Mouse (Mus musculus): Measurements from ENCODE around the gene Nol8. TPM values are rescaled to one million over a fixed set of nuclear protein-coding genes. Genes with fewer than 3 reads are reported as not detected.

Gene Nol8
- polyA plus RNA-seq, 1 experiment = 3.5 TPM

DNA sequence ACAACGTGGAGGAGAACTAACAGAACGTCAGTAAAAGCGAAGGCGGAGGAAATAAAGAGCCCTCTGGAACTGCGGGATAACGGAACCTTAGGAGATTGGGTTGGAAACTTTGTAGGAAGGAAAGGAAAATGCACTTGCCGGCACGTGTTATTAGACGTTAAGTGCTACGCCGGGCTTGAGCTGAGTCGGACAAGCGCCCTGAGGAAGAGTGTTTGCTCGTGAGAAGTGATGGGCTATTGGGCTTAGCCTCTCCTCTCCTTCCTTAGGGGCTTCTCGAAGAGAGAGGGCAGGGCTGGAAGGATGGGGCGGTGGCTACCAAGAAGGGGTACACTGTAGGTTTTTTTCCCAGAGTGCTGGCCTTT is 283 bp downstream of the Nol8 start:
- Histone ChIP-seq H3K79me3 (ENCODE audit: low read depth) (peaks cover 21% of the 10 kb centered on the region), H3K79me2 (ENCODE audit: control insufficient read depth, insufficient read depth) (peaks cover 40% of the 10 kb centered on the region), H3ac (ENCODE audit: control insufficient read depth, insufficient read length, low read depth) (peak overlapping the region; percentile 80), H3K4me3 (ENCODE audit: insufficient read depth, poor library complexity, severe bottlenecking) (peak overlapping the region; percentile 77), H3K36me3 (ENCODE audit: control insufficient read depth, insufficient read depth) (peaks cover 28% of the 10 kb centered on the region), H3K27me3 (ENCODE audit: control insufficient read depth, insufficient read depth, insufficient read length) (no peaks in the 10 kb centered on the region)
- TF ChIP-seq USF1 (IDR thresholded peaks at IDR 0.05; ENCODE audit: low read depth) (peak; percentile 76), FOSL1 (IDR thresholded peaks at IDR 0.05; ENCODE audit: insufficient read depth, low read length, poor library complexity, severe bottlenecking) (no peak), CEBPB (IDR thresholded peaks at IDR 0.05; ENCODE audit: low read depth) (no peak), MYOD1 (IDR thresholded peaks at IDR 0.05; ENCODE audit: control insufficient read depth, insufficient read length, low read depth) (no peak), MYOG (IDR thresholded peaks at IDR 0.05; ENCODE audit: control insufficient read depth, extremely low read depth, insufficient read length) (no peak), CTCF (IDR thresholded peaks at IDR 0.05; ENCODE audit: control insufficient read depth, insufficient read depth, insufficient read length) (no peak), MAX (IDR thresholded peaks at IDR 0.05) (peak; percentile 94)

- Histone ChIP-seq H3K4me3 (ENCODE audit: insufficient read depth, poor library complexity, severe bottlenecking) (no peak overlapping the region), H3K36me3 (ENCODE audit: control insufficient read depth, insufficient read depth) (peaks cover 64% of the 10 kb centered on the region), H3ac (ENCODE audit: control insufficient read depth, insufficient read length, low read depth) (no peak overlapping the region), H3K79me2 (ENCODE audit: control insufficient read depth, insufficient read depth) (peaks cover 11% of the 10 kb centered on the region), H3K27me3 (ENCODE audit: control insufficient read depth, insufficient read depth, insufficient read length) (no peaks in the 10 kb centered on the region), H3K79me3 (ENCODE audit: low read depth) (peaks cover 9% of the 10 kb centered on the region)
- TF ChIP-seq MYOG (IDR thresholded peaks at IDR 0.05; ENCODE audit: control insufficient read depth, extremely low read depth, insufficient read length) = no peak
- TF ChIP-seq CTCF (IDR thresholded peaks at IDR 0.05; ENCODE audit: control insufficient read depth, insufficient read depth, insufficient read length) = no peak
- no peak for TF ChIP-seq USF1 (IDR thresholded peaks at IDR 0.05; ENCODE audit: low read depth)
- TF ChIP-seq MAX (IDR thresholded peaks at IDR 0.05) = no peak
- no peak for TF ChIP-seq CEBPB (IDR thresholded peaks at IDR 0.05; ENCODE audit: low read depth)
- TF ChIP-seq FOSL1 (IDR thresholded peaks at IDR 0.05; ENCODE audit: insufficient read depth, low read length, poor library complexity, severe bottlenecking) = no peak
These were observed 24.9 kb downstream of the Nol8 start for GRCm38 (mm10) chr13:49677793-49678192.

DNA sequence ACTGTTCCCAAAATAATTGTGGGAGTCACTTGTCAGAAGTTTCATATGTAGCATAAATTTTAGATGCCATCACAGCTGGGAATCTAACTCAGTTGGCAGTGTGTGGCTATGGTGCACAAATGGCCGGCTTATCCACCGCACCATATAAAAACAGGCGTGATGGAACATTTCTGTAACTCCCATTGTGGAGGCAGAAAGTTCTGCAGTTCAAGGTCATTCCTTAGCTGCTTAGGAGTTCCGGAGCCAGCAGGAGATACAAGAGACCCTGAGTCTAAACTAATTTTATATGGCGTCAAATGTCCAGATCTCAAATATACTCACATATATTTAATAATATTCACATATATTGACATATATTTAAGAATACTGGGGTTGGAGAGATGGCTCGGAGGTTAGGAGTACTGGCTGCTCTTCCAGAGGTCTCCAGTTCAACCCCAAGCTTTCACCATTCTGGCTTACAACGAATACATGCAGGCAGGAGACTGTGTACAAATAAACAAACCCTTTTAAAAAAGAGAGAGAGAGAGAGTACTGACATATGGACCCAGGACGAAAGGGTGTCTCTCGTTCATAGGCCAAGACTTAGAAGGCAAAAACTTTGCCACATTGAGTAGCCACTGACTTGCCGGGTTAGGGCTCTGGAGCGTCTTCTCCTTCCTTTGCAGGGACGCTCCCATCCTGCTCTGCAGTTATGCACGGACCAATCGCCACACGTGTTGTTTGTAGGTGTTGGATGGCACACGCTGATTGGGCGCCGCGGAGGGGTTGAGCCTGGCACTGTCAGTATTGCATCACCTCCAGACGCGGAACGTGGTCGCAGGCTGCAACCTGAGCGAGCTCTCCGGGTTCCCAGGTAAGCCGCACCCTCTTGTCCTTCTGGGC is 28.7 kb downstream of the Nol8 start, which contains the start of gene Iars:
Iars (plus strand) TSS at position 750 of the 882 bp plus-strand sequence.
- Histone ChIP-seq H3K79me3 (ENCODE audit: low read depth) (peaks cover 46% of the 10 kb centered on the region), H3ac (ENCODE audit: control insufficient read depth, insufficient read length, low read depth) (peak within 1 kb of the TSS; percentile 72), H3K27me3 (ENCODE audit: control insufficient read depth, insufficient read depth, insufficient read length) (no peaks in the 10 kb centered on the region), H3K4me3 (ENCODE audit: insufficient read depth, poor library complexity, severe bottlenecking) (peak within 1 kb of the TSS; percentile 89), H3K79me2 (ENCODE audit: control insufficient read depth, insufficient read depth) (peaks cover 49% of the 10 kb centered on the region), H3K36me3 (ENCODE audit: control insufficient read depth, insufficient read depth) (peaks cover 38% of the 10 kb centered on the region)
- TF ChIP-seq CEBPB (IDR thresholded peaks at IDR 0.05; ENCODE audit: low read depth) (peak; percentile 95), MYOD1 (IDR thresholded peaks at IDR 0.05; ENCODE audit: control insufficient read depth, insufficient read length, low read depth) (no peak), MAX (IDR thresholded peaks at IDR 0.05) (peak; percentile 94)

DNA sequence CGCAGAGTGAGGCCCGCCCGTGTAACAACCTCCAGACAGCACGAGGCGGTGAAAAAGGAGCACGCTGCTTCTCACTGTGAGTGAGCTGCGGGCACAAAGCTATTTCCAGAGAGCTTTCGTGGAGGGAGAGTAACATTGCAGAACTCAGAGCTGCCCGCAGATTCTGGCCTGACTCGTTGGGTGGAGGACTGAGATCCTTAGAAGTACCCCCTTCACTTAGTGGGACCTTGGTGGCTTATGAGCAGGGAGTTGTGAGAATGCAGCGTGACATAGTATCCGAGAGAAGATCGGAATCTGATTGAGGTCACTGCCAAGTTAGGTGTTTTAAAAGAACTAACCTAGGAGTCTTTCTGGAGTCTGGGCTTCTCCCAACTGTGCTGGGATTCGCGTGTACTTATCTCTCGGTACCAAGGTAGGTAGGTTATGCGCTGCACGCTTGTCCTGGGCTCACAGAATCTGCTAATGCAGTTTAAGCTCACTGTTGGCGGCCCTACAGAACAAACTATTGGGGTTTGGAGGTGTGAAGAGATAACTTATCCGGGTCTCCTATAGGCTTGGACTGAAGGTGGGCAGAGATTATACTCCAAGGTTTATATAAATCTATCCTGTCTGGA is 29.5 kb downstream of the Nol8 start:
- TF ChIP-seq MAX (IDR thresholded peaks at IDR 0.05) = no peak
- TF ChIP-seq USF1 (IDR thresholded peaks at IDR 0.05; ENCODE audit: low read depth) = no peak
- no peak for TF ChIP-seq CEBPB (IDR thresholded peaks at IDR 0.05; ENCODE audit: low read depth)
- TF ChIP-seq CTCF (IDR thresholded peaks at IDR 0.05; ENCODE audit: control insufficient read depth, insufficient read depth, insufficient read length) = no peak
- TF ChIP-seq FOSL1 (IDR thresholded peaks at IDR 0.05; ENCODE audit: insufficient read depth, low read length, poor library complexity, severe bottlenecking) = no peak
- no peak for TF ChIP-seq MYOD1 (IDR thresholded peaks at IDR 0.05; ENCODE audit: control insufficient read depth, insufficient read length, low read depth)
- no peak for TF ChIP-seq MYOG (IDR thresholded peaks at IDR 0.05; ENCODE audit: control insufficient read depth, extremely low read depth, insufficient read length)
- Histone ChIP-seq H3ac (ENCODE audit: control insufficient read depth, insufficient read length, low read depth) (peak overlapping the region; percentile 72), H3K36me3 (ENCODE audit: control insufficient read depth, insufficient read depth) (peaks cover 38% of the 10 kb centered on the region), H3K4me3 (ENCODE audit: insufficient read depth, poor library complexity, severe bottlenecking) (peak overlapping the region; percentile 89), H3K27me3 (ENCODE audit: control insufficient read depth, insufficient read depth, insufficient read length) (no peaks in the 10 kb centered on the region), H3K79me2 (ENCODE audit: control insufficient read depth, insufficient read depth) (peaks cover 56% of the 10 kb centered on the region), H3K79me3 (ENCODE audit: low read depth) (peaks cover 53% of the 10 kb centered on the region)

DNA sequence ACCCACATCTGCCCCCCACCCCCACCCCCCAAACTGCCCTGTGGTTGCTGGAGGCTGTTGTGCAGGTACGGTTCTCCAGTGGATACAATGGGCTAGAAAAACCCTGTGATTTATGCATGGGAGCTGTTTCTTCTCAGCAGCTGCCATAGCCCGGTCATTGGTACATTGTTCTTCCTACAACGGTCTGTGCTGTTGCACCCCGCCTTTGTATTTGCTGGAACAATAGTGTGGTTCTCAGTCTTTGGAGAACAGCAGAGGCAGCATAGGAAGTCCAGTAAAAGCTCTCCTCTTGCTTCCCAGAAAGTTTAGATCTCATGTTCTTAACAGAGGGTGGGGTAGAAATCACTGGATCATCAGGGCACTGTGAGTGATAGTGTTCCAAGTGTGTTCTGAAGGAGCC is 31.4 kb downstream of the Nol8 start:
- no peak overlapping the region for H3K4me3 ChIP-seq (ENCODE audit: insufficient read depth, poor library complexity, severe bottlenecking)
- TF ChIP-seq MYOG (IDR thresholded peaks at IDR 0.05; ENCODE audit: control insufficient read depth, extremely low read depth, insufficient read length) (no peak), MAX (IDR thresholded peaks at IDR 0.05) (no peak), CTCF (IDR thresholded peaks at IDR 0.05; ENCODE audit: control insufficient read depth, insufficient read depth, insufficient read length) (no peak), MYOD1 (IDR thresholded peaks at IDR 0.05; ENCODE audit: control insufficient read depth, insufficient read length, low read depth) (no peak), USF1 (IDR thresholded peaks at IDR 0.05; ENCODE audit: low read depth) (no peak), CEBPB (IDR thresholded peaks at IDR 0.05; ENCODE audit: low read depth) (no peak)

More for the DNA sequence above, 31.4 kb downstream of the Nol8 start:
- H3ac ChIP-seq (ENCODE audit: control insufficient read depth, insufficient read length, low read depth) = no peak overlapping the region
- peaks cover 43% of the 10 kb centered on the region for H3K36me3 ChIP-seq (ENCODE audit: control insufficient read depth, insufficient read depth)
- peaks cover 64% of the 10 kb centered on the region for H3K79me2 ChIP-seq (ENCODE audit: control insufficient read depth, insufficient read depth)
- peaks cover 57% of the 10 kb centered on the region for H3K79me3 ChIP-seq (ENCODE audit: low read depth)
- no peaks in the 10 kb centered on the region for H3K27me3 ChIP-seq (ENCODE audit: control insufficient read depth, insufficient read depth, insufficient read length)

Data from C2C12 (cell line).